Mouse (Mus musculus) liver, embryonic 16.5 days (tissue): ENCODE measurements around the gene Ckm. TPM values are rescaled to one million over a fixed set of nuclear protein-coding genes. Genes with fewer than 3 reads are reported as not detected.

Experiments used
- ATAC-seq: fragments of 200-750 bp; cut with Nextera tagmentation; 2 replicates; pipeline ENCODE4 v1.8.0; 2017; ENCODE audit warnings: low read depth, mild to moderate bottlenecking, moderate number of reproducible peaks, moderate library complexity
- H3K27ac ChIP-seq: fragments of 300-500 bp; sonication (generic); 2 replicates; pipeline ENCODE4 v1.5.1; 2014; ENCODE audit warnings: mild to moderate bottlenecking, low read length
- H3K27me3 ChIP-seq: fragments of 300-500 bp; sonication (generic); 2 replicates; pipeline ENCODE4 v1.6.1; 2014; ENCODE audit warnings: low read depth, low read length, mixed read lengths; ENCODE audit not compliant: control insufficient read depth, insufficient read depth
- H3K36me3 ChIP-seq: fragments of 300-500 bp; sonication (generic); 2 replicates; pipeline ENCODE4 v1.6.1; 2014; ENCODE audit warnings: mild to moderate bottlenecking; ENCODE audit not compliant: control insufficient read depth, insufficient read depth
- H3K4me1 ChIP-seq: fragments of 300-500 bp; sonication (generic); 2 replicates; pipeline ENCODE4 v1.6.1; 2014; ENCODE audit warnings: low read depth, low read length, mixed read lengths; ENCODE audit not compliant: control insufficient read depth
- H3K4me2 ChIP-seq: fragments of 300-500 bp; sonication (generic); 2 replicates; pipeline ENCODE4 v1.6.1; 2014; ENCODE audit warnings: low read depth, low read length, mixed read lengths
- H3K4me3 ChIP-seq: fragments of 300-500 bp; sonication (generic); 2 replicates; pipeline ENCODE4 v1.5.1; 2014; ENCODE audit warnings: low read depth, mild to moderate bottlenecking, low read length
- H3K9ac ChIP-seq: fragments of 300-500 bp; sonication (generic); 2 replicates; pipeline ENCODE4 v1.6.1; 2014; ENCODE audit warnings: low read depth, low read length
- H3K9me3 ChIP-seq: fragments of 300-500 bp; sonication (generic); replicated peaks from 2 replicates; pipeline ENCODE4 v1.6.1; 2016; ENCODE audit warnings: low read length; ENCODE audit not compliant: control insufficient read depth
- WGBS: fragments of 180-500 bp; shearing (Covaris S2); extraction: QIAGEN DNeasy Blood & Tissue Kit; methylation state at CpG from one replicate; pipeline ENCODE4 v1.1.7; 2014; ENCODE audit not compliant: insufficient replicate concordance; 5-methylcytosine and 5-hydroxymethylcytosine counted together
- polyA plus RNA-seq: library from polyadenylated mRNA; unstranded; fragments of >200 nt; fragmentation: Nextera tagmentation; extraction: Ambion mirVana; gene quantifications from 2 replicates; pipeline ENCODE4 v1.2.1, GENCODE M21; 2015

The Ckm gene
- polyA plus RNA-seq, 1 experiment from 2014 or later, result 65.4 TPM

DNA sequence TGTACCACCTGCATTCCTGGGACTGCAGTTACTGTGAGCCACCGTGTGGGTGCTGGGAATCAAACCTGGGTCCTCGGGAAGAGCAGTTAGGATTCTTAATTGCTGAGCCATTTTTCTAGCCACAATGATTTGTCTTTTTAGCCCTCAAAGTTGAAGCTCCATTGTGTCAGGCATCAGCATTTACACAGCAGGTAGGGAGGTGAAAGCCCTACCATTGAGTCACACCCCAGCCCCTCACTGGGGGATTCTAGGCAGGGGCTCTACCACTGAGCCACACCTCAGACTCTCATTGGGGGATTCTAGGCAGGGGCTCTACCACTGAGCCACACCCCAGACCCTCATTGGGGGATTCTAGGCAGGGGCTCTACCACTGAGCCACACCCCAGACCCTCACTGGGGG, 31.7 kb downstream of the Ckm start:
- no peak overlapping the region for H3K27ac ChIP-seq

GRCm38 (mm10) chr7:19437048-19437447, 32.5 kb downstream of the Ckm start:
- no peaks in the 10 kb centered on the region for H3K27me3 ChIP-seq
- H3K27ac ChIP-seq, result no peak overlapping the region
- no peak overlapping the region for H3K4me2 ChIP-seq

More for the DNA sequence above, 31.7 kb downstream of the Ckm start:
- WGBS, result 62% methylated on average over 2 of the region's 2 CpGs
- no peak overlapping the region for H3K4me2 ChIP-seq
- H3K9ac ChIP-seq, result no peak overlapping the region
- ATAC-seq, result no peak
- no peaks in the 10 kb centered on the region for H3K9me3 ChIP-seq
- no peaks in the 10 kb centered on the region for H3K27me3 ChIP-seq
- H3K4me3 ChIP-seq, result no peak overlapping the region
- no peaks in the 10 kb centered on the region for H3K4me1 ChIP-seq
- peaks cover 13% of the 10 kb centered on the region for H3K36me3 ChIP-seq

GRCm38 (mm10) chr7:19441448-19442091, 37.0 kb downstream of the Ckm start:
- peaks cover 2% of the 10 kb centered on the region for H3K36me3 ChIP-seq
- no peak overlapping the region for H3K27ac ChIP-seq
- peak; percentile 59 for ATAC-seq
- H3K9ac ChIP-seq, result no peak overlapping the region
- H3K4me3 ChIP-seq, result no peak overlapping the region
- H3K4me2 ChIP-seq, result no peak overlapping the region
- no peaks in the 10 kb centered on the region for H3K9me3 ChIP-seq
- no peaks in the 10 kb centered on the region for H3K27me3 ChIP-seq
- 45% methylated on average over 9 of the region's 9 CpGs for WGBS
- no peaks in the 10 kb centered on the region for H3K4me1 ChIP-seq

More at GRCm38 (mm10) chr7:19437048-19437447, 32.5 kb downstream of the Ckm start:
- Histone ChIP-seq H3K9me3 (no peaks in the 10 kb centered on the region), H3K9ac (no peak overlapping the region), H3K4me3 (no peak overlapping the region), H3K36me3 (peaks cover 13% of the 10 kb centered on the region), H3K4me1 (no peaks in the 10 kb centered on the region)
- WGBS, result 75% methylated on average over 9 of the region's 9 CpGs
- ATAC-seq, result no peak

GRCm38 (mm10) chr7:19443344-19443743, 38.8 kb downstream of the Ckm start:
- Histone ChIP-seq H3K27ac (no peak overlapping the region), H3K9me3 (no peaks in the 10 kb centered on the region), H3K4me2 (no peak overlapping the region), H3K36me3 (no peaks in the 10 kb centered on the region; the same call in 1 of the 2 replicates), H3K4me3 (no peak overlapping the region), H3K27me3 (no peaks in the 10 kb centered on the region), H3K4me1 (no peaks in the 10 kb centered on the region), H3K9ac (no peak overlapping the region)
- WGBS, result 38% methylated on average over 3 of the region's 3 CpGs
- no peak for ATAC-seq

DNA sequence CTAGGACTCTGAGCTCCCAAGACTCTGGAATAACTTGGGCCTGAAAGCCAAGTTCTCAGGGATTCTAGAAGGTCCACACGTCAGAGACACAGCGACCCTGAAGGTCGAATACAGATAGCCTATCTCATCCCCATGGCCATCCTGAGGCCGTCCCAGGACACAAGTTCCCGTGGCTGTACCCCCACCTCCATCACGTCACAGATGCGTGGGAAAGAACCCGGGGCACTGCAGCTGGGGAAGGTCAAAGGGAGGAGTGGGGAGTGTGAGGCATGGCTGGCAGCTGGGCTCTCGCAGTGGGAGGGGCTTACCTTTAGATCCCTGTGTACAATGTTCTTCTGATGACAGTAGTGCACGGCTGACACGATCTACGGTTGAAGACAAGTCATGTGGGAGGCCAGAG, 40.2 kb downstream of the Ckm start:
- no peak for ATAC-seq
- no peak overlapping the region for H3K4me2 ChIP-seq
- H3K4me3 ChIP-seq, result no peak overlapping the region
- H3K27me3 ChIP-seq, result no peaks in the 10 kb centered on the region
- 73% methylated on average over 12 of the region's 12 CpGs for WGBS
- H3K9ac ChIP-seq, result no peak overlapping the region
- no peak overlapping the region for H3K27ac ChIP-seq
- no peaks in the 10 kb centered on the region for H3K9me3 ChIP-seq
- no peaks in the 10 kb centered on the region; the same call in 1 of the 2 replicates for H3K36me3 ChIP-seq
- no peaks in the 10 kb centered on the region for H3K4me1 ChIP-seq

DNA sequence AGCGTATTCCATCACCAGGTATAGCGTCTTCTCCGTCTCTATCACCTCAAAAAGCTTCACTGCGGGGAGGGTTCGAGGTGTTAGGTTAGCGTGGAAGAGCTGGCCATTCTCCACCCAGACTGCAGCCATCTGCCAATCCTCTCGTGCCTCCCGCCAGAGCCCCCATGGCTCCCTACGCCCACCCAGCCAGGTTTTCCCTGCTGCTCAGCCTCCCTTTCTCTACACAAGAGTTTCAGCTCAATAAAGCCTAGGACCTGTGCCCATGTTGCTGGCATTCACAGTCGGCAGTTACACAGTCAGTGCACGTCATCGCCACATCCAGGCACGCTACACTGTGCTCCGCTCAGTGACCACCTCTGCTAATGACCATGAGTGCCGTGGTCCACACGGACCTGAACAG, 43.1 kb downstream of the Ckm start:
- Histone ChIP-seq H3K36me3 (no peaks in the 10 kb centered on the region), H3K4me2 (no peak overlapping the region), H3K4me3 (no peak overlapping the region), H3K27me3 (no peaks in the 10 kb centered on the region), H3K9me3 (no peaks in the 10 kb centered on the region), H3K9ac (no peak overlapping the region), H3K4me1 (no peaks in the 10 kb centered on the region), H3K27ac (no peak overlapping the region)
- no peak for ATAC-seq
- 80% methylated on average over 16 of the region's 16 CpGs for WGBS

- ATAC-seq, result no peak
Observed at GRCm38 (mm10) chr7:19449165-19449564, 44.6 kb downstream of the Ckm start.

GRCm38 (mm10) chr7:19455186-19455585, 50.6 kb downstream of the Ckm start:
- Histone ChIP-seq H3K36me3 (no peaks in the 10 kb centered on the region), H3K27ac (no peak overlapping the region), H3K27me3 (no peaks in the 10 kb centered on the region), H3K9ac (no peak overlapping the region), H3K9me3 (no peaks in the 10 kb centered on the region), H3K4me3 (no peak overlapping the region), H3K4me1 (peaks cover 13% of the 10 kb centered on the region), H3K4me2 (no peak overlapping the region)
- WGBS, result 76% methylated on average over 4 of the region's 4 CpGs
- no peak for ATAC-seq

More at GRCm38 (mm10) chr7:19449165-19449564, 44.6 kb downstream of the Ckm start:
- H3K4me2 ChIP-seq, result no peak overlapping the region
- H3K27me3 ChIP-seq, result no peaks in the 10 kb centered on the region
- no peak overlapping the region for H3K4me3 ChIP-seq
- H3K36me3 ChIP-seq, result no peaks in the 10 kb centered on the region
- 87% methylated on average over 12 of the region's 12 CpGs for WGBS
- no peak overlapping the region for H3K27ac ChIP-seq
- H3K9me3 ChIP-seq, result no peaks in the 10 kb centered on the region
- no peaks in the 10 kb centered on the region for H3K4me1 ChIP-seq
- no peak overlapping the region for H3K9ac ChIP-seq

DNA sequence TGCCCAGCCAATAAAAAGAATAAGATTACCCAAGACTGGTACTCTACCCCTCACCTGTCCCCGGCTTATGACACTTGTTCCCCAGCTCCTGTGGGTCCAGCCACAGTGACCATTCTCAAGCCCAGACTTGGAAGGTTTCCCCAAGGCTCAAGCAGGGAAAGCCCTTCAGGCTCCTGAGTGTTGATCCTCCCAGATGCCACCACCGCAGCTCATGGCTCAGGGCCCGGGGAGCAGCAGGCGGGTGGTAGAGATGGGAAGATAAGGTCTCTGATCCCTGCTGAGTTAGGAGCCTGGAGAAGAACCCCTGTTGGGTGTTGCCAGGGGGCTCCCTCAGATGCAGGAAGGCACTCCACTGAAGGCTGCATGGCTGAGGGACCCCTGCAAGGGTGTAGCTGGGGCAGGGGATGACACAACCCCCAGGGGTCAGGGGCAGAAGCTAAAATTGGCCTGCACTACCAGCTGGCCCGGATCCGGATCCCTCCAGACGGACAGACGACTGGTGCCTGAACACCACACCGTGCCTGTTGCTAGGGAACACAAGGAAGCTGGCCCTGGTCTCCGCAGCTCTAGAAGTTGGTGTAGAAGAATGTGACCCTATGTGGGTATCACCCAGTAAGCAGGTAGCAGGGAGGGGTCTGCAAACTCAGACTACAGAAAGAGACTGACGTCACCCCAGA, 51.4 kb downstream of the Ckm start:
- WGBS, result 58% methylated on average over 11 of the region's 11 CpGs

More for the DNA sequence above, 51.4 kb downstream of the Ckm start:
- Histone ChIP-seq H3K9me3 (no peaks in the 10 kb centered on the region), H3K4me2 (no peak overlapping the region), H3K4me1 (peaks cover 13% of the 10 kb centered on the region), H3K36me3 (no peaks in the 10 kb centered on the region), H3K4me3 (no peak overlapping the region), H3K27me3 (no peaks in the 10 kb centered on the region), H3K9ac (no peak overlapping the region), H3K27ac (no peak overlapping the region)
- ATAC-seq, result no peak
